Mouse (Mus musculus) heart, postnatal 4 days (tissue): ENCODE data around the gene Slc25a51. TPM values are rescaled to one million over a fixed set of nuclear protein-coding genes. Genes with fewer than 3 reads are reported as not detected.
A peak's percentile ranks its signal among the peaks of the same experiment; 100 is the strongest.

ENCODE experiments used
- DNase-seq: peaks from one replicate; pipeline ENCODE4 v3.0.0; 2021
- total RNA-seq, 2 experiments: library from RNA; stranded (reverse); gene quantifications; 2 replicates each; pipeline ENCODE4 v1.2.3; 2021

The Slc25a51 gene
- total RNA-seq, 2 experiments from 2014 or later, result 120 to 124 TPM

- no peak for DNase-seq
Measured at GRCm38 (mm10) chr4:45423406-45423805, 14.8 kb upstream of the Slc25a51 start.

GRCm38 (mm10) chr4:45422640-45423039, 14.1 kb upstream of the Slc25a51 start:
- peak; percentile 31 for DNase-seq

- DNase-seq, result no peak
Measured at GRCm38 (mm10) chr4:45421519-45422260, 13.1 kb upstream of the Slc25a51 start.

GRCm38 (mm10) chr4:45420733-45421132, 12.2 kb upstream of the Slc25a51 start:
- DNase-seq, result no peak

GRCm38 (mm10) chr4:45419051-45419450, 10.5 kb upstream of the Slc25a51 start:
- DNase-seq, result no peak

- peak; percentile 75 for DNase-seq
Measured at GRCm38 (mm10) chr4:45418229-45418950, 9.8 kb upstream of the Slc25a51 start.

- no peak for DNase-seq
Measured at GRCm38 (mm10) chr4:45416314-45416713, 7.7 kb upstream of the Slc25a51 start.

- no peak for DNase-seq
Measured at GRCm38 (mm10) chr4:45413674-45414338, 5.2 kb upstream of the Slc25a51 start.

- no peak for DNase-seq
Measured at GRCm38 (mm10) chr4:45412433-45413192, 4.0 kb upstream of the Slc25a51 start.

- no peak for DNase-seq
Measured at GRCm38 (mm10) chr4:45411181-45411790, 2.7 kb upstream of the Slc25a51 start.

GRCm38 (mm10) chr4:45409270-45409669, 704 bp upstream of the Slc25a51 start:
- DNase-seq, result peak; percentile 69

GRCm38 (mm10) chr4:45407703-45408334, 747 bp downstream of the Slc25a51 start:
- DNase-seq, result no peak

GRCm38 (mm10) chr4:45407001-45407702, 1.4 kb downstream of the Slc25a51 start:
- DNase-seq, result no peak

- DNase-seq, result no peak
Measured at GRCm38 (mm10) chr4:45406397-45406796, 2.2 kb downstream of the Slc25a51 start.

GRCm38 (mm10) chr4:45405315-45405714, 3.3 kb downstream of the Slc25a51 start:
- no peak for DNase-seq

GRCm38 (mm10) chr4:45404086-45404485, 4.5 kb downstream of the Slc25a51 start:
- DNase-seq, result no peak

- DNase-seq, result no peak
Measured at GRCm38 (mm10) chr4:45403499-45403878, 5.1 kb downstream of the Slc25a51 start.

- DNase-seq, result peak; percentile 62
Measured at GRCm38 (mm10) chr4:45402878-45403498, 5.6 kb downstream of the Slc25a51 start.

- DNase-seq, result no peak
Measured at GRCm38 (mm10) chr4:45402281-45402680, 6.3 kb downstream of the Slc25a51 start.

- no peak for DNase-seq
Measured at GRCm38 (mm10) chr4:45399421-45400210, 8.9 kb downstream of the Slc25a51 start.
